Mouse (Mus musculus): ENCODE measurements around the gene Plxnc1.

The Plxnc1 gene

DNA sequence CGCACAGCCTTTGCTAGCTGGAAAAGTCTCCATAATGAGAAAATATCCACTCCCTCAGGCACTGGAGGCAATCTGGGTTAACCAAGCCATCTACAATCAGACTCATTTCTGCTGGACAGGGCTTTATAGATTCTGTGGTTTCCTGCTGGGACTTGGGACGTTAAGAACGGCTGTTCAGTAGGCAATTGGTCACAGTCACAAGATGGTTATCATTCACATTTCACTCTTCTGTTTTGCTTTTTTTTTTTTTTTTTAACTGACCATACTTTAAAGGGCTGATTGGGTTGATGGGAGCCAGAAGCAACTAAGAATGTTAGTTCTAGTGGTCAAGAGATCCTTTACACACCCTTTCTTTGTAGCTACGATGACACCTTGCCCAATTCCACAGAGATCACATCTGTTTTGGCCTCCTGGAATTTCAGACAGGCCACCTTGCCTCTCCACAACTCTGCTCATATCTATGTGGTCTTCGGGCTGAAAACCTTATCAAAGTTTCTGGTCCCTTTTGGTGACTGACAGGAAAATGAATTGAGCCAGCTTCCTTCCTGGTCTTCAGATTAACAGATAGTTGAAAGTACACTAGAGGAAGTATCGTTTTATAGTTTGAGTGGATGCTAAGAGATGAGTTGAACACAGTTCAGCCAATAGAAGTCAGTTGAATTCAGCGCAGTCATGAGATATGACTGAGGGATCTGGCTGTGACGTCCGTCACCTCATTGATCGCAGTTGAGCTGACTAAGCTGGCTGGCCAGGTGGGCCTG is 3.5 kb upstream of the Plxnc1 start:
- DNase-seq (ENCODE audit: low read depth, low spot score) = no peak

DNA sequence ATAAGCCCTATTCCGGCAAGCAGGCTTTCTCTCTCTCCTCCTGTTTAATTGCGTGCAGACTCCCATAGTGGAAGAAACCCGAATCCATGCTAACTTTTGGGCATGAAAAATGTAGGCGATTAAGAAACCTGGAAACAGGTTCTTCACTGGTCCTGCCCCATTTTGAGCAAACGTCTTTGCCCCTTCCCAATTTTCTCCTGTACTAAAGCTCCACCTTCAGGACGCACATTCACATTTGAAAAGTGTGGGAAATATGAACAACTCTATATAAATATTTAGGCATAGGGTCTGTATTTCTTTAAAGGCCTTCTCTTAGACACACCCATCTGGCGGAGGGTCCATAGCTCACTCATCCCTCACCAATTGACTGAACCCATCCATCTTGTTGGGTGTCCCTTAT is 2.8 kb upstream of the Plxnc1 start:
- no peak for DNase-seq (ENCODE audit: low read depth, low spot score)

DNA sequence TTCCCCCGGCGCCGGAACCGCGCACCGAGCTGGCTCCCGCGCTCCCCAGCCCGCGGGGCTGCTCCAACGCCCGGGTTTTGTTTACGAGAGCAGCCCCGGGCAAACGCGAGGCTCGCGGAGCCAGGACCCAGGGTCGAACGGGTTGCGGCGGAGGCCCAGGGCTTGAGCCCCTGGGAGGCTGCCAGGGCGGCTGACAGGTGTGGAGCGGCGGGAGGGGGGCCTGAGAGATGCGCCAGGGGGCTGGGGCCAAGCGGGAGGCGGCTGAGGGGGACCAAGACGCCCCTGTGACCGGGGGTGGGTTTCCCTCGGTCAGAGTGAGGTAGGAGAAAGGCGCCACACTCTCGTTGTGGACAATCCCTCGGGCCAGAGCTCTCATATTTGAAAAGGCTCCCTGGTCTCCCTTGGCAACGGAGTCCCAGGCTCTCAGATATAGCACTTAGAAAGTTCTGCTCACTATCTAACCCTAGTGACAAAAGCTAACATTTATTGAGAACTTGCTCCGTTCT is 624 bp upstream of the Plxnc1 start:
- no peak for DNase-seq (ENCODE audit: low read depth, low spot score)

DNA sequence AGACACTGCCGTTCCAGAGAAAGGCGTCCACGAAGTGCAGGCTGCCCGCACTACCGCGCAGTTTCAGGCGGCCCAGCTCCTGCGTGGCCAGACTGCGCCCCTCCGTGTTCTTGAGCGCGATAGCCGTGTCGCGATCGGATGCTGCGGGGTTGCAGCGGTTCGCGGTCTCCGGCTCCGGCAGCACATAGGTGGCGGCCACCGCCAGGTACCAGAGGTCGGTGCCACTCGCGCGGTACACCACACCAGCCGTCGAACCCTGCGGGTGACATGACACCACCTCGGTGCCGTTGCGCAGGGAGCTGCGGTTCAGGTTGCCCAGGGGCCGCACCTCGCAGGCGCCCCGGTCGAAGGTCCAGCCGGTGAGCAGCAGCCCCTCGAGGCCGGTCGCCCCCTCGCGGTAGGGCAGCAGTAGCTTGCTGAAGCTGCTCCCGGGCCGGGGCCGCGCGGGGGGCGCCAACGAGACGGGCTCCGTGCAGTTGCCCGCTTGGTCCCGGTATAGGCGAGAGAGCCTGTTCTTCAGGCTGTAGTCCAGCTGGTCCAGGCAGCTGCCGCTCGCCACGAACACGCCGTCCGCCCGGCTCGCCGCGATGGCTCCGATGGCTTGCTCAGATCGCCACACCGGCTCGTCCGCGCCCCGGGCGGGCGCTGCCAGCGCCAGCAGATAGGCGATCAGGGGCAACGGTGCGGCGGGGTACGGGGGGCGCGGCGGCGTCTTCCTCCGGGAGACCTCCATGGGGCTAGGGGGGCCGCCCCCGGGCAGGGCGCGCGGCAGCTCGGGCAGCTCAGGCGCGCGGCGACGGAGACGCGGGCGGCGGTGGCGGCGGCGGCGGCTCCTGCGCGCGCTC is 567 bp downstream of the Plxnc1 start:
- DNase-seq (ENCODE audit: low read depth, low spot score) = no peak

DNA sequence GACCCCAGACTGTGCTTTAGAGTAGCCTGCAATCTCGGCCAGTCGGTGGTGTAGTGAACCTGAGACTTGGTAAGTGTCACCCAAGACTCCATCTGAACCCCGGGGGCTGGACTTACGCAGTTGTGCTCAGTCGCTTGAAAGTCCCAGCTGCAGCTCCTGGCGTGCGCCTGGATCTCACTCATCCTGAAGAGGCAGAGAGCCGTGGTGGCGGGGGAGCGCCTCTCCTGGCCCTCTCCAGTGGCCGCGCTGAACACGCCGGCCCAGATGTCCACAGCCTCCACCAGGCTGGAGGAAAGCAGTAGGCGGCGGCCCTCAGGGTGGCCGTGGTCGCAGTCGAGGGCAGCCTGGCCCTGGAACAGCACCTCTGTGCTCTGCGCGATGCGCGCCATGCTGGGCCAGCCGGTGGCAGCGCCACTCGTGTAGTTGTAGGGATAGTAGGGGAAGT is 1.2 kb downstream of the Plxnc1 start:
- DNase-seq (ENCODE audit: low read depth, low spot score) = no peak

DNA sequence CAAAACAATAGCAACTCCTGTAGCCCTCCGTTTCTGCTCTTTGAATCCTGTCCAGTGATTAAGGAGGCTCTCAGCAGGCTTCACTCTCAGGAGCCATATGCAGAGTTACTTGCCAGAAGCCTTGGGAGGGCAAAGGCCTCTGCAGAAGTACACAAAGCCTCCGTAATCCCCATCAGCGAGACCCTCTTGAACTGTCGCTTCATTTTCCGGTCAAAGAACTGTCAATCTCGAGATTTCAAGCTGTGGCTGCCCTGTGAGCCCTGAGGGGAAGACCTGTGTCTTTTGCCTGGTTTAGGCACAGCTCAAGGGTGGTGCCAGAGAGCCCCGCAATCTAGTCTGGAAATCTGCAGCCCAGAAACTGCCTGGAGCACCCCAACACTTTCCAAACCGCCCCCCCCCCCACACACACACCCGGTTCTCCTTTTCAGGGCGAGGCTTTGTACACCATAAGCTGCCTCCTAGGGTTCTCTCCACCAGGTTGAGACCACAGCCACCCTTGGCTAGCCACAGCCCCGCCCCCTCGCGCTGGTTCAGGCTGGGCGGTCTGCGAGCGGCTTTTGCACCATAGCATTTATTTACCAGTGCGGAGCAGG is 2.1 kb downstream of the Plxnc1 start:
- no peak for DNase-seq (ENCODE audit: low read depth, low spot score)

DNA sequence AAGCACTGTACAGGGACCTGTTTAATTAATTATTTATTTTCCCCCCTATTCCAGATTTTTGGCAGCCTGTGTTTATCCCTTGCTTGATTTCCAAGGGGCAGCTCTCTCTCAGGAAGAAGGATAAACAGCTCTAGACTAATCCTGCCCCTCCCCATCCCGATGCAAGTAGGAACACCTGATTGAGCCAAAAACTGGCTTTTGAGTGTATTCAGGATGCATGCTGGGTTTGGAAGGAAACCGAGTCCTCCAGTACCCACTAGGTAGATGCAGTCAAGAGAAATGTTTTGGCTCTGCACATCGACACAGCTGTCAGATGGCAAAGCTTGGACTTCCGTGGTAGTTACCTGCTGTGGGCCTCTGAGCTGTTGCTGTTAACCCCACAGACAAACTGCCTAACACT is 3.1 kb downstream of the Plxnc1 start:
- no peak for DNase-seq (ENCODE audit: low read depth, low spot score)

DNA sequence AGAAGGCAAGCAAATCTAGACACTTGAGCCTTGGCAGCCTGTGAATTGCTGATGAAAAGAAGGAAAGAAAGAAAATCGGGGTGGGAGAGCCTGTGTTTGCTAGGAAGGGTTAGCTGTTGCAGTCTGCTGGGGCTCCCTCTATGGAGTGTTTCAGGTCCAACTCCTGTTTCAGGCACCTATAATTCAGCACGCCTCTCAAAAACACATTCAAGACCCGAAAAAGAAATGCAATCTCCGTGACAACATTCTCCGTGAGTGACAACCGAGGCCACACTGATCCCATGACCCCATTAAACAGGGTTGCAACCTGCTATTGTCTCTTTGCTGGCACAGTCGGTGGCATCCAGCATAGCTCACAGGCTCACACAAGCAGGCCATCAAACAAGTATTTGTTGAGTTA is 3.8 kb downstream of the Plxnc1 start:
- no peak for DNase-seq (ENCODE audit: low read depth, low spot score)

DNA sequence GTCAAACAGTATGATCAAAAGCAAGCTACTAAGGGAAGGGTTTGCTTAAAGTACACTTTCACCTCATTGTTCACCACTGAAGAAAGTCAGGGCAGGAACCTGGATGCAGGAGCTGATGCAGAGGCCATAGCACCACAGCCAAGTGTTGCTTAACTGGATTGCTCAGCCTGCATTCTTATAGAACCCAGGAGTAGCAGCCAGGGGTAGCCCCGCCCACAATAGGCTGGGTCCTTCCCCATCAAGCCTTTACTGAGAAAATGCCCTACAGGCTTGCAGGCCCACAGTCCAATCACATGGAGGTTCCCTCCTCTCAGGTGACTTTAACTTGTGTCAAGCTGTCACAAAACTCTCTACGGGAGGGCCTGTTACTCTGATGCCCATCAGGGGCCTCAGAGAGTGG is 4.6 kb downstream of the Plxnc1 start:
- no peak for DNase-seq (ENCODE audit: low read depth, low spot score)

DNA sequence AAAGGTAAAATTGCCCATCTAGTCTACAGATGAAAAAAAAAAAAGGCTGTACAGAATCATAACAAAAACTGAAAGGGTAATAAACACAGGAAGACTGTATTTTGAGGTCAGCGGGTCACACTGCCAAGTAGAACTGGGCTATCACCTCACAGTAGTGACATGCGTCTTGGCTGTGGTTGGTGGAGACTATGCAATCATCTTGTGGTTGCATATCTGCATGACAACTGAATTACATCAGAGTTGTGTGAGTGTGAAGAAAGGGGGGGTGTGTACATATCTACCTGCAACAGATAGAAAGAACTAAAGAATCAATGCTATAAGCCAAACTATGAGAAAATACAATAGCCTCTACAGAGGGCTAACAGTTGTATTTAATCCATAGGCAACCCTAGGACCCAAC is 5.7 kb downstream of the Plxnc1 start:
- no peak for DNase-seq (ENCODE audit: low read depth, low spot score)

DNA sequence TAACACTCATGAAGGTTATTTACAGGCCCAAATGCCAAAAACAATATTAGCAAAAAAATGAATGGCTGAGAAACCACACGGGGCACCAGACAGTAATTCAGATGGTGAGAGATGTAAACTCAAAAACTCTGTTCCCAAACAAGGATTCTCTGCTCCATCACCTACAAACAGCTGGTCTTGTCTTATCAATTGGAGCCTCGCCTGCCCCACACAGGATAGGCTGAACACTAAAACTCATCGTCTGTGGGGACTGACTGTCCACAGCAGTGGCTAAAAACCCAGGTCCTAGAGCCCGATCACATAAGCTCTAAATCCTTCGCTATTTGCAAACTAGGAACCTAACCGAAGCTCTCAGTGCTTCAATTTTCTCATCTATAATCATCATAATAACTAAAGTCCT is 6.3 kb downstream of the Plxnc1 start:
- no peak for DNase-seq (ENCODE audit: low read depth, low spot score)

DNA sequence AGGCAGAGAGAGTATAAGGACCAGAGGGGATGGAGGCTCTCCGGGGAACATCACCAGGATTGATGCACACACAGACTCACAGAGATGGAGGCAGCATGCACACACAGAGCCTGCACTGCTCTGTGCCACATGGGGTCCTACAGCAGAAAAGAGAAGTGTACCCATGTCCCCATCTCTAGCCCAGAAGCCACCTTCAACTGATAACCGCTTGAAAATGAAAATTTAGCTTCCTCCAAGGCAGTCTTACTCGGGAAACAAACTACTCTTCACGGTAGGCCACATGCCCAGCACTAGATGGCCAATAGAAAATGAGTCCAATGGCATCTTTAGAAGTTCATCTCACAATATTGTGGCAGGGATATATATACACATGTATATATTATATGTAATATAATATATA is 9.4 kb downstream of the Plxnc1 start:
- DNase-seq (ENCODE audit: low read depth, low spot score) = no peak

DNA sequence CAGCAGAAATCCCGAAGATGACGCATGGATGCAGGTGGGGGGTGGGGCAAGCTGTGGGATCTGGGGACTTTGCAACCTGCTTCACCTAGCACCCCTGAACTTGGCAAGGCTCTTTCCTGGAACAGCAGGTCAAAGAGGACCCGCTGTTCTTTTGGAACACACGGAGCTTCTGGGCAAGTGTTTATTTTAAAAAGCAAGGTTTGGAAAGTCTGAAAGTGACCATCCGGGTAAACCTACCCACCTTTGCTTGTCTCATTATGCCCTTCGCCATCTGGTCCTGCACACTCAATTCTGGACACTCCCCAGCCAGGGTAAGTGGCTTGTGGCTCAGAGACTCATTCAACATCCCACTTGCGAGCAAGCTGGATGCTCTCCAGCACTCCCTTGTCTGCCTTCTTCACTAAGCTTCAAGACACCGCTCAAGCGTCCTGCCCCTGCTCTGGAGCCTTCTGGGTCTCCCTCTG is 10.5 kb downstream of the Plxnc1 start:
- no peak for DNase-seq (ENCODE audit: low read depth, low spot score)

DNA sequence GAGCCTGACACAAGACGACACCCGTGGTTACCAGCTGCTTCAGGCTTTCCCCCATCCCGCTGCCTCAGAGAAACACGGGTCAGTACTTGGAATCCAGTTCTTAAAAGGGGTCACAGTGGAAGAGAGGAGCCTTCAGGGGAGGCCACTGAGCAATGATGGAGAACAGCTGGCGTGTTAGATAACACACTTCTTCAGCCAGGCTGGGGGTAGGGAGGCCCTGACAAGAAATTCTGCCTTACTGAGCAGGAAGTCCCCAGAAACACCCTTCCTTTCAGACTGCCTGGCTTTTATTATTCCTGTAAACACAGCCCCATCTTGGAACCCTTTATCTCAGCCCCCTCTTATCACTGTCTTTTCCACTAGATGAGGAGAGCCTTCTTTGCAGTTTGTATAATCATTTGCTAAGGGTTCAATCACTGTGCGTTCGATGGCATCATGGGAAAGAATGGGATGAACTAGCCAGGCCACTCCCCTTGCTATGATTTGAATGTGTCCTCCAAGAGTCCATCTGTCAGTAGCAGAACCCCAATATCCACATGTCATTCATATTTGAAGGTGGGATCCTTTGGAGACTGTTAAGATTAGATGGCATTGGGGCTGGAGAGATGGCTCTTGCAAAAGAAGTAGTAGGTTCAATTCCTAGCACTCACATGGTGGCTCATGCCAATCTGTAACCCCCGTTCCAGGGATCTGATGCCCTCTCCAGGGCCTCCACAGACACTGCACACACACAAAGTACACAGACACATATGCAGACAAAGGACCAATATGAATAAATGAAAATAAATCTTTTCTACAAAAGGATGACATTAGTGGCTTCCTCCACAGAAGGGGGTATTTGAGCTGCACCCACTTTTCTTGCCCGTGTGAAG is 12.4 kb downstream of the Plxnc1 start:
- DNase-seq (ENCODE audit: low read depth, low spot score) = no peak

DNA sequence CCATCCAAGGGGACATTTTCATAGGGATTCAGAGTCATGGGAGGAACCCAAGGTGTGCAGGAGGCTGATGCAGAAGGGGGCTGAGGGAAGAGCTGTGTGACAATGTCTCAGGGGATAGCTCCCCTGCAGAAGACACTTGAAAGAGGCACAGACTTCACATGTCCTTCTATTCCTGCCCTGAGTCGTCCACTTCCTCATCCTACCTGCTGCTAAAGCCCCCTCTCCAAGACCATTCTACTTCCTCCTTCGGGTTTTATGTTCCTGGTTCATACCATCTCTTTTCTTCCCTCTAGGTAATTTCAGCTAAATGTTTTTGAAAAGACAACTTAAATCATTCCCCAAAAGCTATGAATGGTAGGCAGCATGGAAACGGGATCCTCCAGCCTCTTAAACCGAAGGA is 16.5 kb downstream of the Plxnc1 start:
- DNase-seq (ENCODE audit: low read depth, low spot score) = no peak

DNA sequence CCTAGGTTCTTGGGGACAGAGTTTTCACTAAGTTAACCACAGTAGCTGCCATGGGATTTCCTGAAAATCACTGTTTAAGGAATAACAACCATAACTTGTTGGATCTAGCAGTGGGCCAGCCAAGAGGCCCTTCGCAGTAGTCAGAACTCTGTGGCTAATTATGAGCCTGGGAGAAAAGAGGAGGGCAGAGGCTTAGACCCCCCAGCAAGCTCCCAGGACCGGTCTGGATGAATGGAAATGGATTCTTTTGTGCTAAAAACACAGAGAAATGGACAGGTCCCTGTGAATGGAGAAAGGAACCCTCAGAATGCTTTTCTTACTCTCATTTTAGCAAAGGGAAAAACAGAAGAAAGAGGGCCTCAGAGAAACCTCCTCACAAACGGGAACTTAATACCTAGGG is 18.3 kb downstream of the Plxnc1 start:
- DNase-seq (ENCODE audit: low read depth, low spot score) = no peak

DNA sequence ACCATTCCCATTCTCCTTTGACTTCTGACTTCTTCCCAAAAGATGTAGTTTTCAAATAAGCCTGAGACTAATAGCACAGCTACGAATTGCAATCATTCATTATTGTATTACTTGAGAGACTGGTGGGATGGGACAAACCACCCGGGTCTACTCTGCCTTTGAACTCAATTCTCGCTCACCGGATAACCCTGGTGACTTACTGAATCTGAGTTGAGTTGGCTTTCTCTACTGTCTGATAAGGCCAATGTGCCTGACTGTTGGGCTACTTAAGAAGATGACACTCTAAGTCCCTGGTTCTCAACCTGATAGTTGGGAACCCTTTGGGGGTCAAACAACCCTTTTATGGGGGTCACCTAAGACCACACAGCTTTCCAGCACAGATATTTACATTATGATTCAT is 19.8 kb downstream of the Plxnc1 start:
- DNase-seq (ENCODE audit: low read depth, low spot score) = no peak

DNA sequence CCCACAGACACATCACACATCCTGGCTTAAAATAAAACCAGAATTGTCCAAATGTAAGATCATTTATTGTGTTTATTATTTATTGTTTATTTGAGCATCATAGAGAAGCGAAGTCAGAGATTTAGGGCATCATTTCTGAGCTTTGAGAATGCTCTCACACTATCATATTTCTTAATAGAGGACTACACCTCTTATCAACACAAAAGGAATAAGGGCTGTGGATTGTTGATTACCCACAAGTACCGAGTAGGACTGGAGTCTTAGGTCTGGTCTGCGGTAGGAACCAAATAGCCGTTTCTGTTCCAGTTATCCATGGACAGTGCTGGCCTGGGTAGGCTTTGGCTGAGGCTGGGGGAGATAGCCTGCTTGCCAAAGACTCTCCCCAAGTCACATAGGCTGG is 20.2 kb downstream of the Plxnc1 start:
- no peak for DNase-seq (ENCODE audit: low read depth, low spot score)

DNA sequence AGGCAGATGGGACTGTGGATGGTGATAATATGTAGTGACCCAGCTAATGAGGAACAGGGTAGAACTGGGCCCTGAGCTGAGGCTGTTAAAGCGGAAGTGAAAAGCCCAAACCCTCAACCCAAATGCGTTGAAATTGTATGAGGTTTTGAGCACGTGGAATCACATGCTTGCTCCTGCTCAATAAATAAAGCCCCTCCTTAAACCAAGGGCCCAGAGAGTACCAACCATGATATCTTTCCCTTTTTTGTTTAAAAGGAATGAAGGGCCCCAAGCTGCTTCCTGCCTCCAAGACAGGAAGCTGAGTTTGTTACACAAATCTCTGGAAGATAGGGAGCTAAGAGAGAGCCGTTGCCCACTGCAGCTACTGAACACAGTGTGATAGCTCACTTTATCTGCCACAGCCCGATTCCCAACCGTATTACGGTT is 21.3 kb downstream of the Plxnc1 start:
- DNase-seq (ENCODE audit: low read depth, low spot score) = no peak

DNA sequence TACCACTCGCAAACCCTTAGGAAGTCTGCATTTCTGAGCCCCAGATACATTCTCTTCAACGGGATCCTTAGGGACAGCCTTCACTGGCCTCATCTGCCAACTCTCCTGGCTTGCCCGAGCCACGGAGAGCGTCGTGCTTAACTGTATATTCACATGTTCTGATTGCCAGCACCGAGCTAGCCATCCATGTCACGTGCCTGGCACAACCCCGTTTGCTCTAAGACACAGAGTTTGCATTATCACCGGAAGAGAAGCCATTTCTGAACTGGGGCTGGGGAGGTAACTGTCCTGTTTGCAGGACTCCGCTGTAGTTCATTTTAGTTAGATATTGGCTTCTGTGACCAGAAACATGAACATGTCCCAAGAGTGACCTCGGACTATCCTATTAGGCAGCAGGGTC is 21.8 kb downstream of the Plxnc1 start:
- DNase-seq (ENCODE audit: low read depth, low spot score) = no peak

DNA sequence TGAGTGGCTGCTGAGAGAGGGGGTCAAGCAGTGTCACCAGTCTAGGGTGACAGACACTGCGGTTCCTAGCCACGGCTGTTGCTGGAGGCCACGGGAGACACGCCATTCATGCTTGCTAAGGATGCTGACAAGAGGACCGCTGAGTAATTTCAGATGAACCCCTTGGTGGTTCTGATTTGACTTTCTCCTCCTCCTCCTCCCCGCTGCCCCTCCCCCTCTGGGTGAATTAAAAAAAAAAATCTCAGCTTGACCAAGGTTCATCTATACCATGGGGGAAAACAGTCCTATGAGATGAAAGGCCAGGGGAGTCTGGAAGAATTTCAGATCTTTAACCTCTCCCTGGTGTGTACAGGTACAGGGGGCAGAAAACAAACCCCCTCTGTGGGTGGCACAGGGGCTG is 22.9 kb downstream of the Plxnc1 start:
- no peak for DNase-seq (ENCODE audit: low read depth, low spot score)

Measured in brain, embryonic 18.5 days (tissue).